Mouse (Mus musculus) thymus, postnatal 36 days (tissue): ENCODE data around the gene Mfap4.

Experiments used
- DNase-seq, 2 experiments: peaks; one replicate each; pipeline ENCODE4 v3.0.0; 2022; ENCODE audit warnings: mixed read lengths in 2 of 2

The Mfap4 gene

DNA sequence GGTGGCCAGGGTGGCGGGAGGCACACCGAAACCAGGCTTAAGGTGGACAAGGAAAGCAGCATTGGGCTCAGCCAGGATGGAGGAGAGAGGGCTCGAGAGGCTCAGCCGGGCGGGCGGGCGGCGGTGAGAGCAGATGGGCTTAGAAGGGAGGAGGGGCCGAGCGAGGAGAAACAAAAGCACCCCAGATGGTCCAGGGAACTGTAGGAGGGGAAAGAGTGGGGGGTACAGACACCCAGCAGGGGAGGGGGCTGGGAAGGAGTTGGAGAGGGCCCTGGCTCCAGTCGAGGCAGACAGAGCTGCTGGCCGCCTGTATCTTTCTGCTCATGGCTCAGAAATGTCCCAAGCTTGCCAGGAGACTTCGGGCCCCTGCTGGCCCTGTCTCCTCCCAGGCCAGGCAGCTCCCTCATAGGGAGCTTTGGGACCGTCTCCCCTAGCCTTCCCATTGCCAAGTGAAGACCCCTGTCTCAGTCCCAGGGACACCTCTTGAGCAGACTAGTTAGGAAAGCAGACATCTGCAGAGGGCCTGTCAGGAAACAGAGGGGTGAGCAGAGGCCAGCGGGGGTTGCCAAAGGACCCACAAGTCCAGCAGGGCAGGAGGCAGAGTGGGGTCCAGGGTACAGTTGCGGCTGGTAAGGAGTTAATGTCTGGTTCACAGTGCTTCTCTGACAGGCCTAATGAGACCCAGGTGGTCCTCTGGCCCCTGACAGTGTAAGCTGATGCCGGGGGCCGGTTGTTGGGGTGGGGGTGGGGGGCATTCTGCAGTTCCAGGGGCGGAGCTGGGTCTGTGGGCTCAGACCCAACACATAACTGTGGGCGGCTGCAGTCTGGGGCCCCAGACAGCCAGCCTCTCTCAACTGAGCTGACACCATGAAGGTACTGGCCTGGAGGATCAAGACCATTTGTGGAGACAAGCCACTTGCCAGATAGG lies at the start of gene Mfap4:
Gene Mfap4, plus strand, starts transcription at position 819 of the 928 bp plus-strand sequence.
- no peak for DNase-seq

DNA sequence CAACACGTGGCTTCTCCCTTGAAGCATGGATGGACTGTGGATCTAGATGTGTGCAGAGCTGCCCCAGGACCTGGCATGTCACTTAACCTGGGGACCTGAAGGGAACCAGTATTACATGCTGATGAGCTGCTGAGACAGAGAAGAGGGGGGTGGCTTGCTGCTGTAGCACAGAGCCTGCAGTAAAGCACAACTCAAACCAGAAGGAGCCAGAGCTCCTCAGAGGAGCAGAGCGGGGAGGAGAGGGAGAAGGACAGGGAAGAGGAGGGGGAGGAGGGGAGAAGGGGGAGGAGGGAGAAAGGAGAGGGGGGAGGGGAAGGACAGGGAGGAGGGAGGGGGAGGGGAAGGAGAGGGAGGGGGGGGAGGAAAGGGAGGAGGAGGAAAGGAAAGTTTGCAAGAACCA lies 48.9 kb upstream of the Mfap4 start:
- DNase-seq, result no peak

DNA sequence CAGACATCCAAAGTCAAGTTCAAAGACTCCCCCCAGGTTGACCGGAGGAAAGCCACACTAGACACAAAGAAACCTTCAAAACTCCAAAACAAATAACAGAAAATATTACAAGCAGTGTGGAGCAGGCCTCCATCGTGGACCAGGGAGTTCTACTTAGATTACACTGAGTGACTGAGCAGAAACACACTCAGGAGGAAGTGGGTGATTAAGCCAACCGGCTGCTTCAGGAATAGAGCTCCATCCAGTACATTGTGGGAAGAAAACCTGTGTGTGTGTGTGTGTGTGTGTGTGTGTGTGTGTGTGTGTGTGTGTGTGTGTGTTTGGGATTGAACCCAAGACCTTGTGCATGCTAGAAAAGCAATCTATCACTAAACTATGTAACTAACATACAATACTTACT lies 46.1 kb upstream of the Mfap4 start:
- DNase-seq, result no peak

DNA sequence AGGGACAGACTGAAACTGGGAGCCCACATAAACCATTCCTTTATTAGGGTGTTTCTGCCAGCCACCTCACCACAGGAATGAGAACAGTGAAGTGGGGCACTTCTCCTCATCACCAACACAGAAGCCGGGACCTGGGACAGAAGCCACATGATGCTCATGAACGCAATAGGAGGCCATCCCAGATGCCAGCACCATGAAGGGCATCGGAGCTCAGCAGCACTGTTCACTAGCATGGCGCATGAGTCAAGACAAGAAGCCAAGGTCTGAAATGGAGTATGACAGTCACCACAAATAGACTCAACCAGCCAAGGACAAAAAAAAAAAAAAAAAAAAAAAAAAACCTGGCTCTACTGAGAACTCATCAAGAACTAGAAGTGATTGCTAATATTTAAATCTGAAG lies 44.8 kb upstream of the Mfap4 start:
- no peak for DNase-seq

DNA sequence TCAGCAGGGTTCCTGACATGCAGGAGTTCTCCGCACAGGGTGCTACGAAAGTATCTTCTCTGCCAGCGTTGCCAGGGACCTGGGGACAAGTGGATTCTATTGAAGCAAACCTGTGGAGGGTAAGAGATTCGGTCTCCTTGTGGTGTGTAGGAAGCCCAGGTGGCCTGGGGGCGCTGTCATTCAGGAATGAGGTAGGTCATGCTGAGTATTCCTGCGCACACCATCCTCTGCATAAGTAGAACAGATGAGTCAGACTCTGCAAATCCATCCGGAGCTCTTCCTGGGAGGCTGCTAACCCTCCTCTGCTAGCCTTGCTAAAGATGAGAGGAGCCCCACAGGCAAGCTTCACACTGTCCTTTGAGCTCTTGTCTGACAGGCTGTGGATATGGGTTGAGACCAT lies 43.6 kb upstream of the Mfap4 start:
- no peak for DNase-seq

DNA sequence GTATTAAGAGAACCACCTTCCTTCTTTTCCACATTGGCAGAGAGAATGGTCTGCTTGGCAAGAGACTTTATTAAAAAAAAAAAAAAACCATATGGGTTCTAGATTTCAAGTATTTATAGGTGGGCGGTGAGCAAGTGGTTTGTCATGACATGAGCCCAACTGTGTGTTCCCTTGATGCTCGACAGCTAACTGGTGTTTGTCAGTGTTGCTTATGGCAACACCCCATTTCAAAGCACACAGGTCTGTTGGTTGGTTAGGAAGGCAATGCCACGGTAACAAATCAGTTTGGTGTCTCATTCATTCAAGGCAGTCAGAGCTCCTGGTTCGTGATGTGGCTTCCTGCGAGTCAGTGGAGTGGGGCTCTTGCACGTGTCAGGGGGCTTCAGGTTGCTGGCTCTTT lies 41.4 kb upstream of the Mfap4 start:
- no peak for DNase-seq

DNA sequence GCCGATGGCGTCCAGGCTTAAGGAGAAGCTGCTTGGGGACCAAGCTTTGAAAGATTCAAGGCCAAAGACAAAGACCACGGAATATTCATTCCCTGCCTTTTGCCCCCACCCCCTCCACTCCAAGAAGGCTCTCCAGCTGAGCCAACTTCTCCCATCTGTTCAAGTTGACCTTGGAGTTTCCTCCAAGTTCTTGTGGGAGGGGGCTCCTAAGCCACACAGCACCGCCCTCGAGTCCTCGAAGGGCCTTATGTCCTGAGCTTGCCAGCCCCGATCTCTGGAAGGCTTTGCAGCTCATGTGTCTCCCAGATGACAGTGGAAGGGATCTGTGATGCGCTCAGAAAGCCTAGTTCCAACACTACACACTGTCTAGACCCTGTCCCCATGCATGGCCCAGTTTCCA lies 37.9 kb upstream of the Mfap4 start:
- no peak for DNase-seq

DNA sequence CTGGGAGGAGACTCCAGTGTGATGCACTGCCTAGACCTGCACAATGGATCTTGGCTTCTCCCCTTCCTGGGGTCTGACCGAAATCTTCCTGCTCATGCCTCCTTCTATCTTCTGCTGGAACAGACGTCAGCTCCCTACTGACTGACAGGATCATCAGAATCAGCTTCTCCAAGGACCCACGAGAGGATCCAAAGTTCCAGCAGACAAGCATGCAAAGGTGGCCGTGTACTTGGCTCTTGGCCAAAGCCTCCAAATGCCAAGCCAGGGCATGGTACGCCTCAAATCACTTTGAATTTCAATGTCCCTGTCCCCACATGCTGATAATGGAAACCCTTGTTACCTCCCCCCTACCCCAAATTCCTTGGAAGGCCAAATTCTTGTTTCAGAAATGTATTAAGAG lies 37.2 kb upstream of the Mfap4 start:
- no peak for DNase-seq

DNA sequence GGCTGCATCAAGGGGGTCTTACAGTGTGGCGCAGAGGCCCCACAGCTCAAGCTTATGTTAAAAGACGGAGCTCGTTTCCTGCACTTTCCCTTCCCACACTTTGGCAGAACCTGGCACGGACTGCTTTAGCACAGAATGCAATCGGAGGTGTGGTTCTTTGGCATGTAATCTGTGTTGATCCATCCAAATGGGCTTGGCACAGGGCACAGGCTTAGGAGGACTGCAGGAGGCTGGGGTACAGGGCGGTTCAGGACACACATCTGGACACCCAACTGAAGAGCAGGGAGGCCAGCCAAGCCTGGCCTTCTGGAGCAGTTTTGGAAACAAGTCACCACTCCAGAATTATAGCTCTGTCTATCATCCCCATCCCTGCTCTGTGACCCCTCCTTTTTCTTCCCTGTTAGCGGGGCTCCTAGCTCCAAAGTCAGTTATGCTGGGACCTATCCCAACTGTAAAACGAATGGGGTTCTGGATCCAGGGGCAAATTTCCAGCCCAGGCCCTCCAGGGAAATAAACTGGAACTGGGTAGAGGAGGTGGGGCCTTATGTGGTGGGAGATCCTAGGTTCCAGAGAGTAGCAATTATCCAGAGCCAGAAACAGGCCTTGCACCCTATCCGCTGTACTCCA lies 36.5 kb upstream of the Mfap4 start:
- no peak for DNase-seq

DNA sequence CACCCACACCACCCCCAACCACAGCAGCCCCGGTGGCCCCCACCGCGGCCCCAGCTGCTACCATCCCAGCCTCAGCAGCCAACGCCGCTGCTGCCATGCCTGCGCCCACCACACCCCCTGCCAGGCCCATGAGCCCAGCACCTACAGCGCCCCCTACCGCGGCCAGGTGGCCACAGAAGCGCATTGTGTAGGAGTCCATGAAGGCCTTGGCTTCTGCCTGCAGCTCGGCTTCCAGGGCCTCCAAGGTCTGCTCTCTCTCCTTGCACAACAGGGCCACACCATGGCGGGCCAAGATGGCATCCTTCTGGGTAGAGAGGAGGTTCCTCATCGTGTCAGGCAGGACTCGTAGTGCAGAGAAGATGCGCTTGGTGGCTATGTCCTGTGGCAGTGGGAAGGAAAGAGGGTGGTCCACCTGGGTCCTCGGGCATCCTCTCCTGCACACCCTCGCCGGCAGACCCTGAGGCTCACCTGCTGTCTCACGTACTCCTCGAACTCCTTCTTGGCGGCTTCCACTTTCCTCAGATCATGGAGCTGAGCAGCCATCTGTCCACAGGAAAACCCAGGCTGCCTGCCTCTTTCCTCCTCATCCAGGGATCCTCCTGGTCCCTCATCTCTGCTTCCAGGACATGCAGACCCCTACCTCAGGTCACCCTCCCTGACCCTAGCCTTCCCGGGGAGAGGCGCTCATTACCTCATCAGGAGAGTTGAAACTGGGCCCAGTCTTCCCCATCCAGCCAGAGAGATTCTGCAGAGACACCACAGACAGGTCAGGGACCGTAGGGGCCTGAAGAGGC lies 35.5 kb upstream of the Mfap4 start:
- DNase-seq, result peak; percentile 8 to 17

DNA sequence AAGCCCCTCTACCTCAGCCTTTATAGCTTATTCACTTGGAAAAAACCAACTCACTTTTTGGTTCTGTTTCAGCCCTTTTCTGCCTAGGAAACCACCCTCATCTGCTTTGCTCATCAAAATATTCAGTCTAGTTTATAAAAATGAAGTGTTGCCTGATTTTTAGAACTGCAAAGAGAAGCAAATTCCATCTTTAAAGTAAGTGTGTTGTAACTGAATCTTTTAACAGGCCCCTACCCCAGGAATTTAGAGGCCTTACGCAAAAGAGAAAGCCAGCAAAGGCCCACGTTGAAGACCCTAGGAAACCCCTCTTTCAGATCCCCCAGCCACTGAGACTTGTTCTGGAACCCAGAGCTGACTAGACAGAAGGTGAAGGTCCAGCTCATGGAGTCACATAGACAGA lies 21.2 kb upstream of the Mfap4 start:
- no peak for DNase-seq

DNA sequence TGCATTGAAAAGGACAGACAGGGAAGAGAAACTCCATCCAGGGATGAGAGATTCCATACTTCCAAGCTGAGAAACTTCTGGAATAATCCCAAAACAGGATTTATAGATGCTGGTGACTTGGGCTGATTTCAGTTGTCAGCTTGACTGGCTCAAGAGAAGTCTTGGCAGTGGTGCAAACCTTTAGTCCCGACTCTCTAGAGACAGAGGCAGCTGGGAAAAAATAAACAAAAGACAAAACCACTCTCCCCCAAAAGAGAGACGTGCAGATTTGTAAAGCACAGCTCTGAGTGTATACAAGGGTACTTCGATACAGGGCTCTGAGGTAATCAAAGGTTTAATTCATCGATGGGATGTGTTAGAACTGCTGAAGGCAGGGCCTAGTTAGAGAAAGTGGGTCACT lies 19.8 kb upstream of the Mfap4 start:
- DNase-seq, result no peak

DNA sequence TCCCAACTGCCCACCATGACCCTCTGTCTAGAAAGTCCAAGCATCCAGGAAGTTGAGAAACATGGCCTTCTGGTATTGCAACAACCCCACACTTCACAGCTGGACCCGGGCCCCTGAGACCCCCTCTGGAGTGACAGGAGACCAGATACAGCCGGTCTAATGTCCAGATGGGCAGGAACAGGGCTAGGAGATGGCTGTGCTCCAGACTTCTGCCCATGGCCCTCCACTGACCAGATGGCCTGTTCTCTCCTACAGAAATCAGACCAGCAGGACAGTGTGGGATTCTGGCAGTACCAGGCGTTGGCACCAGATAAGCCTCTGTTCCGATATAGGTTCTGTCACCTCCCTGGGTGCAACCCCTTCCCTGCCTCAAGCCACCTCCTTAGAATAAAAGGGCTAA lies 16.7 kb upstream of the Mfap4 start:
- no peak for DNase-seq

DNA sequence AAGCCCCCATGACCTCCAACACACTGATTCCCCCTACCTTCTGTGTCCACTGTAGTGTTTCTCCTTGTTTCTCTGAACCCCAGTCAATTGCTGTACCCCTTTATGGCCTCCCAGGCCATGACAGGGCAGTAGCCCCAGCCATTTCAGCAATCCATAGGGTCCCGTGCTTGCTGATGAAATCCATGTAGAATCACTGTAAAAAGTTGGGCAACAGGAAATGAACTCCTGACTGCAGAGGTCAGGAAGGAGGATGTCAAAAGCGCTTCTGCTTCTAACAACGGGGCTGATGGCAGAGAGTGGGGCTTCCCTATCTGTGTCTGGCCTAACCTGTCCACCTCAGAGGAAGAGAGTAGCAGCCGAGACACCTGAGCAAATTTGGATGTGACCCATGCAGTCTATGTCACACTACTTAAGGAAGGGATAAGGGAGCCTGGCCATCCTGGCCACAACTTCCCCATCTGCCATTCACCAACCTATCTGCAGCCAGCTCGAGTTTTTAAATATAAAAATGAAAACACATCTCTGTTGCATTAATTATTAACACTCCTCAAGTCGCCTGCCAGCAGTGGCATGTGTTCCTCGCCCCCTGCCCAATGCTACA lies 15.8 kb upstream of the Mfap4 start:
- no peak for DNase-seq

DNA sequence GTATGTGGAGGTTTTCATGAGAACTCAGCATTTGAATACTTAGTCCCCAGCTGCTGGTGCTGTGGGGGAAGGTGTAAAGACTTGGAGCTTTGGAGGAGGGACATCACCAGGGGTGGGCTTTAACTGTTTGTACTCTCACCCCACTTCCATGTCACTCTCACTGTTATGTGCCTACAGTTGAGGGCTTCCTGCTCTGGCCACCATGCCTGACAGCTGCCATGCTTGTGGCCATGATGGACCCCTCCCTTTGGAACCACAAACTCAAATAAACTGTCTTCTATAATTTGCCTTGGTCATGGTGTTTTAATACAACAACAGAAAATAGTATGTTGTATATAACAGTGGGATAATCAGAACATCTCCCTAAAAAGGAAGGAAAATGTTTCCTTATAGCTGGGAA lies 14.4 kb upstream of the Mfap4 start:
- no peak for DNase-seq

DNA sequence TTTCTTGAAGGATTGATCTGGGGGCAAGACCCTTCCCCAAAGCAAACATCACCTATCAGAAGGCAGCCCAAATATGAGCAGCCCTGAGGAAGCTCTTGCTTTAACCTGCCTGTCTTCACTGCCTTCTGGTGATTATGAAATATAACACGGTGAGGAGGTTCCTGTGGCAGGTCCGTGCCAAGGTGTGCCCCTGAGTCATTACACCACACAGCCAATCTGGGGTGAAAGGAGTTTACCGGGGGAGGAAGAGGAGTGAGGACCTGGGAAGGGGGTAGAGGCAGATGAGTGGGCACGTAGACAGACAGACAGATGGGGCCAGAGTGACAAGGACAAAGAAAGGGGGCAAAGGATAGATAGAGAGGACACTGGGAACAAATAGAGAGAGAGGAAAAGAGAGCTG lies 11.6 kb upstream of the Mfap4 start:
- no peak for DNase-seq

DNA sequence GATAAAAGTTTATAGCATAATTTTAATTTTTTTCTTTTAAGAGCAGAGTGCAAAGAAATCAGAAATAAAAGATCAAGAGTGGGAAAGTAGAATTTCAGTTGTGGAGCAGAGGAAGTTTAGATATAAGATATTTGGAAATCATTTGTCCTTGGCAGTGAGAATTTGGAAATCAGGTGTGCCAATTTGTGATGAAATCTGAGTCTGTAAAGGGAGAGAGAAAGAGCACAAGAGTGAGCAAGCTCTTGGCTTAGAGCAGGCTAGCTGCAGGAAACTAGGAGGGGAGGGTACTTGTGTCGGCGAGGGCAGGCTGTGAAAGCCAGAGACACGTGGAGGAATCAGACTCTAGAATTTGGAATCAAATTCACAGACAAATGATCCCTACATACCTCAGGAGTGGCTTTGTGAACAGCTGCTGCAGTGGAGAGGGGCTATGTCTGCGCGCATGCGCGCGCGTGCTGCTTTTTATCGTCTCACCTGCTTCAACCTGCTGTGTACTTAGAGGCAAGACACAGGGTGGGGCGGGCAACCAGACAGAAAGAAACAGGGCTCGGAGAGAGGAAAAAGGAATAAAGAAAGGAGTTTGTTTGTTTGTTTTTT lies 8.3 kb upstream of the Mfap4 start:
- no peak for DNase-seq

DNA sequence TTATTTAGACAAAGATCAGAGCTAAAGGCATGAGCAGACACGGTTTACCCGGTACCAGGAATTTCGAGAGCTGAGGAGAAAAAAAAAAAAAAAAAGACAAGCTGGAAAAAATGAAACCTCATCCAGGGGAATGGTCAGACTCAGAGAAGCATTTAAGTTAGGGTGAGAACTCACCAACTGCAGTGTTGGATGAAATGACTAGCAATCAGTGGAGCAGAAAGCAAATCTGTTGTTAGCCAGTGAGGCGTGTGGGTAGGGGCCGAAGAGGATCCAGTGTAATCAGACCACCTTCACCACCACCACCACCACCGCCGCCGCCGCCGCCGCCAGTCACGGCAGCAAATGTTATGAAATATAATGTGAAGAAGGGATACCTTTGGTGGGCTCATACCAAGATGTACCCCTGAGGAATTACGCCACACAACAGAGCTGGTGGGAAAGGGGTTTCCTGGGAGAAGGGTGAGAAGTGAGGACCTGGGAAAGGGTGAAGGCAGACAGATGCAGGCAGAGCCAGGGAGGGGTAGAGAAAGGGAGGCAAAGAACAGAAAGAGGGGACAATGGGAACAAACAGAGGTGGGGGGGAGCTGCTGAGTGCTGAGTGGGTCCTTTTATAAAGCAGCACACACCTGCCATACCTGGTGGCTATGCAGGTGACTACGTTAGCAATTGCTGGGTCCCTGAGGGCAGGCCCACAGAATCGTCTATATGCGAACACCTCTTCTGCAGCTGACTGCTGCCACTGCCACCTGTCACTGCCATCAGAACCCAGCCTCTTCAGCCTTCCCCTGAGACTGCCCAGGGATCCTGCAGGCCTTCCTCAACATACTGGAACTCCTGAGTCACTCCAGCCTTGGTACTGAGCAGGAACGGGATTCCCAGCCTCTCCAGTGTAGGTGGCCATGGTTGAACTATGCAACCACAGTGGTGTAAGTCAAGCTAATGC lies 7.4 kb upstream of the Mfap4 start:
- no peak for DNase-seq

DNA sequence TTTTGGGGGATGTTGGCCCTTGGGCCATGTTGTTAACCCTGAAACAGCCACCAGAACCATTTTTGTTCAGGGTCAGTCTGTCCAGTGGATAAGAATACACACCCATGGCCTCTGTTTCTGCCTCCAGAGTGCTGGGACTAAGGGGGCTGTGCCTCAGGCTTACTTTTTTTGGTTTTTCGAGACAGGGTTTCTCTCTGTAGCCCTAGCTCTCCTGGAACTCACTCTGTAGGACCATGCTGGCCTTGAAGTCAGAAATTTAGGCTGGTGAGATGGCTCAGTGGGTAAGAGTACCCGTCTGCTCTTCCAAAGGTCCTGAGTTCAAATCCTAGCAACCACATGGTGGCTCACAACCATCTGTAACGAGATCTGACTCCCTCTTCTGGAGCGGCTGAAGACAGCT lies 6.4 kb upstream of the Mfap4 start:
- DNase-seq, result no peak

DNA sequence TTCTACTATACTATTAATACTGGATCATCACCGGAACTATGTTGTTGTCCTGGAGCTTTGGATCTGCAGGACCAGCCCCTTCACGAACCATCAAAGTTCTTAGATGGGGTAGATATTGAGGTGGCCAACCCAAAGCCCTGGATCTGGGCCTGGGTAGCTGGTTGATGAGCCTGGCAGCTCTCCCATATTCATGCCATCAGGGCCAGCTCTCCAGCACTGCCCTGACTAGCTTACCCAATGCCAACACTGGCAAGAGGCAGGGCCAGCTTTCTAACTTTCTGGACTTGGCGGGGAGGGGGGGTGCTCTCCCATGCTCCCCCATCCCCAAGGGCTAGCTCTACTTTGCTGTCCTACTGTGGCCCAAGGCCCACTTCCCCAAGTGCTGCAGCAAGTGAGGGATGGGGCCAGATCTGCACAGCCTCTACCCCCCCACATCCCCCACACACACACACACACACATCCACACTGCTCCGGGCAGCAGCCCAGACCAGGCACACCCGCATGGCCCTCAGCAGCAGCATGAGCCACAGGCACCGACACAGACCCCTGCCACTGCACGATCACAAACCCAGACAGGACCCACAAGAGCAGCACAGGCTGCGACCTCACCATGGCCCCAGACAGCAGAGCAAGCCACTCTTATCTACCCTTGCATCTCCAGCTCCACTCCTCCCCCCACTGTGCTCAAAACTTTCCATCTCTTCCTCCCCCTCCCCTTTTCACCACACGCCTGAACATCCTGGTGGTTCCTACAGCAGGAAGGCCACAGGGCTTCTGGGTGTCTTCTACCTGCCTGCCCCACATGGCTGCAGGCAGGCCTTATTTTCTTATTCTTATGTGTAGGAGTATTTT lies 3.8 kb upstream of the Mfap4 start:
- DNase-seq, result peak; percentile 23 to 62
